Mouse (Mus musculus) testis, adult 2 months (tissue): Measurements from ENCODE around the gene Tec.

Experiments
- CTCF ChIP-seq: fragments of 200-500 bp; IDR thresholded peaks from 2 replicates; pipeline ENCODE4 v1.5.1; 2012; ENCODE audit warnings: low read depth, mild to moderate bottlenecking, inconsistent platforms, low read length, moderate library complexity; ENCODE audit not compliant: control insufficient read depth, insufficient read depth, insufficient replicate concordance
- POLR2A ChIP-seq: fragments of 200-500 bp; IDR thresholded peaks from 2 replicates; pipeline ENCODE4 v1.6.1; 2012; ENCODE audit warnings: low read depth, mild to moderate bottlenecking, inconsistent platforms, low read length, moderate library complexity; ENCODE audit not compliant: control insufficient read depth

GRCm38 (mm10) chr5:72864654-72865178 lies 3.6 kb downstream of the Tec start:
- TF ChIP-seq POLR2A: no peak
- TF ChIP-seq CTCF: no peak
